Mouse (Mus musculus) lung, adult 18-20 months (tissue): Measurements from ENCODE around the gene Cldn15.
"Not testable (repeated sequence)": the region's sequence is repeated elsewhere in the genome, so short reads cannot be mapped to it uniquely, and the experiment has no call there.

Experiments used
- DNase-seq, 2 experiments: peaks; one replicate each; pipeline ENCODE4 v3.0.0; 2022; ENCODE audit warnings: mixed read lengths in 2 of 2

The Cldn15 gene

DNA sequence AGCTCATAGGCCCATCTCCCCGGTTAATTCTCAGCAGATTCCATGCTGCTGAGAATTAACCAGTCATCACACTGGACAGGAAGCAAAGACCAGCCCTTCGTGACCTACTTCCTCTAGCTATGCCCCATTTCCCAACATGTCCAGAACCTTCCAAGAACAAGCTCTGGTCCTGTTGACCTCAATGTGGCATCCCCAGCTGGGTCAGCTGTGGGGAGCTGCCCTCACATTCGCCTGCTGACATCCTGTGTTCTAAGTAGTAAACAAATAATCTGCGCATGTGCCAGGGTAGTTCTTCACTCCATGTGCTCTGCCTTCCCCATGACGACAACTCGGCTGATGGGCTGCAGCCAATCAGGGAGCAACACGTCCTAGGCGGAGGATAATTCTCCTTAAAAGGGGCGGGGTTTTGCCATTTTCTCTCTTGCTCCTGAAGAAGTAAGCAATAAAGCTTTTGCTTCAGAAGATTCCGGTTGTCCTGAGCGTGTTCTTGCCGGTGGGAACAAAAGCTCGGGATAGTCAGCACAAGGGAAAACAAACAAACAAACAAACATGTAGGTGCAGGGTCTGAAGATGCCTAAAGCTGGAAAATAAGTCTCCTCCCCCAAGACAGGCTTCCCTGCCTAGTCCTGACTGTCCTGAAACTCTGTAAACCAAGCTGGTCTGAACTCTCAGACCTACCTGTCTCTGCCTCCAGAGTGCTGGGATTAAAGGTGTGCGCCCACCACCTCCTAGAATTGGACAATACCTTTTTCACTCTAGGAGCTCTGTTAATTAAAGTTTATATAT lies 16.7 kb upstream of the Cldn15 start:
- not testable (repeated sequence) for DNase-seq

GRCm38 (mm10) chr5:136950521-136950920 lies 15.9 kb upstream of the Cldn15 start:
- no peak for DNase-seq

DNA sequence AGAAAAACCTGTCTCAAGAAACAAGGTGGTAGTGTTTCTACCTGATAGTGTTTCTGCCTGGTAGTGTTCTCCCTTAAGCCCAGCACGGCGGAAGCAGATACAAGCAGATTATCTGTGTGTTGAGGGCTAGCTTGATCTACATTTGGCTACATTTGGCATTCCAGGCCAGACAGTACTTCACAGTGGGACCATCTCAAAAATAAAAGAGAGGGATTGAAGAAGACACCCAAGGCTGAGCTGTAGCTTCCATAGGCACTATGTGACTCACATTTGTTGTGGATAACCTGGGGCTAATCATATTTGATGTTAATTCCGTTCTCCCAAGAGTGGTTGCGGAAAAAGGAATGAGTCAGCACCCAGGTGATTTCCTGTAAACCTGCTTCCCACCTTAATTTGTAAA lies 14.3 kb upstream of the Cldn15 start:
- DNase-seq = no peak

- DNase-seq = peak; percentile 97 to 99
Observed at GRCm38 (mm10) chr5:136953015-136953414, 13.4 kb upstream of the Cldn15 start, which contains the start of gene Fis1. TSS of gene Fis1 (plus strand) at chr5:136953275.

GRCm38 (mm10) chr5:136953440-136953951 lies 12.9 kb upstream of the Cldn15 start:
- DNase-seq = peak; percentile 65 to 70

- DNase-seq = no peak
Observed at GRCm38 (mm10) chr5:136955622-136956021, 10.8 kb upstream of the Cldn15 start.

DNA sequence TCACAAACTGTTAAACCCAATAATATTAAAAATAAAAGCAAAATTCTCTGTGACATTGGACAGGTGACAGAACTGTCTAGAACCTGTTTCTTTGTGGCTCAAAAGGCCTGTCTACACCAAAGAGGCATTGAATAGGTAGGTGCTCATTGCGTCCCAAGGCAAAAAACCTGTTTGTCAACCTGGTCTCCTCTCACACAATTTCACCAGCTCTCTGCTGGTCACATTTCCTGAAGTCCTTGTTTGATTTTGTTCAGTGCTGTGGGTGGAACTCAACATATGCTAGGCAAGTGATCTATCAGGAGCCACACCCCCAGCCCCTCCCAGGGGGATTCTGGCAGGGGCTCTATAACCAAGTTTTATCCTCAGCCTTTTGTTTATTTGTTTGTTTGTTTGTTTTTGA lies 9.2 kb upstream of the Cldn15 start:
- DNase-seq = peak; percentile 26 to 60

- peak in 1 of 2 experiments; percentile 60 for DNase-seq
Observed at GRCm38 (mm10) chr5:136958991-136959605, 7.3 kb upstream of the Cldn15 start.

- no peak for DNase-seq
Observed at GRCm38 (mm10) chr5:136960053-136960452, 6.4 kb upstream of the Cldn15 start.

- no peak for DNase-seq
Observed at GRCm38 (mm10) chr5:136961334-136961982, 5.0 kb upstream of the Cldn15 start.

GRCm38 (mm10) chr5:136961983-136962461 lies 4.4 kb upstream of the Cldn15 start:
- DNase-seq = peak; percentile 92

- peak; percentile 84 to 90 for DNase-seq
Observed at GRCm38 (mm10) chr5:136962501-136962900, 3.9 kb upstream of the Cldn15 start.

- DNase-seq = no peak
Observed at GRCm38 (mm10) chr5:136962966-136963540, 3.4 kb upstream of the Cldn15 start.

DNA sequence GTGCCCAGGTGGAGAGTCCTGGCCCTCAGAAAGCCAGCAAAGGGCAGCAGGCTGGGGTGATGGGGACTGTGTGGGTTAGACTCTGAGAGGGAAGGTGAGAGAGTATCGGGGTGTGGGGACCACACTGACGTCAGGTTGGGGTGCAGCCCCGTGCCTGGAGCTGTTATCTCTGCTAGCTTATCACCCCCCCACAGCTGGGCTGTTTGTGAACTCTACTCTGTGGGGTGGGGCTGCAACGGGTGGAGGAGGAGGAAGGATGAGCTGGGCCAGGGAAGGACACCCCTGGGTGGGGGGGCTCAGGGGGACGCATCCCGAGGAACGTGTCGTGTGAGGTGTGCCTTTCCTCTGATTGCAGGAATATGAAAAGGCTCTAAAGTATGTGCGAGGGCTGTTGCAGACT lies 1.2 kb upstream of the Cldn15 start:
- DNase-seq = no peak

DNA sequence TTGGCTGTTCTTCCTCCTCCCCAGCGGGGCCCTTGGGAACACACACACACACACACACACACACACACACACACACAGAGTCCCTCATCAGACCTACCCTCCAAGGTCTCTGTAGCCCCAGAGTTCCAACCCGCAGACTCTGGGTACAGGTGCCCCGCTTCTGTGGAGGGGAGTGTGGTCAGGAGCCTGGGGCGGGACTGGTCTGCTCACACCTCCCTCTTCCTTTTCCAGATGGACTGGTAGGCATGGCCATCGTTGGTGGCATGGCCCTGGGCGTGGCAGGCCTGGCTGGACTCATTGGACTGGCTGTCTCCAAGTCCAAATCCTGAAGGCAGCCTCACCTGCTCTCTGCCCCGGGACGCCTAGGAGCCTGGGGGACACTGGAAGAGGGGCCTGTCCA lies 730 bp upstream of the Cldn15 start:
- no peak for DNase-seq

- DNase-seq = no peak
Observed at GRCm38 (mm10) chr5:136966861-136967455, 542 bp downstream of the Cldn15 start.

DNA sequence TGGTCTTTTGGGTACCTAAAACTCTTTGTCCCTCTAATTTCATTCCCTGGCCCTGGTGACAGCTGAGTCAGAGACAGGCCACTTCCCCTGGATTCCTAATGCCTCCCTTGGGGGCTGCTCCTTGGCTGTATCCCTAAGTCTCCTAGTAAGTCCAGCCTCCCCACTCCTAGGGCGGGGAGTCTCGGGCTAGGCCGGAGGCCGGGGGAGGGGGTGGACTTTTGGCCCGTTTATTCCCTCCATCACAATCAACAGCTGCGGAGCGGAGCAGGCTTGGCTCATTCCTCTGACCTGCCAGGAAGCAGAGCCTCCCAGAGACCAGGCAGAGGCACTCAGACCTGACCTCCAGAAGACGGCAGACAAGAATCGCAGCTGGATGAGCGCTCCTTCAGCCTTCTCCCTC lies 1.2 kb downstream of the Cldn15 start:
- DNase-seq = peak; percentile 47 to 51

DNA sequence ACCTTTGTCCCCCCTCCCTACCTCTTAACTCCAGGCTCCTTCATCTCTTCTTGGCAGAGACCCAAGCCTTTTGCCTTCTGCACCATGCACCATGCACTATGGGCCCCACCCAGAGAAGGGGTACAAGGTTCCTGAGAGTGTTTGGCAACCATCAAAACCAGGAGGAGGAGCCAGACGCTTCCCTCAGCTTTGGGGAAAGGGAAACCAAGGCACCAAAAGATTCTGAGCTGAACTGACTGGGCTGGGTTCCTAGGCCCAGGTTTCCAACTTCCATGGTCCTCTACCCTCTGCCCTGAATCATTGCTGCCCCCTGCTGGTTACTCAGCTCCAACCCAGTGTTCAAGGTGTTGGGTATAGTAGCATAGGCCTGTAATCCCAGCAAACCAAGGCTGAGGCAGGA lies 4.3 kb downstream of the Cldn15 start:
- peak; percentile 74 to 84 for DNase-seq

- no peak for DNase-seq
Observed at GRCm38 (mm10) chr5:136973670-136974069, 7.3 kb downstream of the Cldn15 start.

DNA sequence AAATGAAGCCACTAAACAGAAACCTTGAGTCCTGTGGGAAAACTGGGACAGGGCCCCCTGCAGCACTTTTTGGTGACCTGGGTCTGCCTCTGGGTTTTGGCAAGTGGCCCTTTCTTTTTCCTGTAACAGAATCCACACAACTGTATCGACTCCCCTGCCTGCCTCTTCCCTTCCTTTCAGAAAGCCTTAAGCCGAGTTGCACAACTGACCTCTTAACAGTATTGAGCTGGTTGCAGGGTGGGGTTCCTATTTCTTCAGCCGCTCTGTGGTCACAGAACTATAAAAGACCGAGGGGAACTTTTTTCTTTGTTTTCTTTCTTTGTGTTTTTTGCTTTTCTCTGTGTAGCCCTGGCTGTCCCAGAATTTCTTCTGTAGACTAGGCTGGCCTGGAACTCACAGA lies 11.4 kb downstream of the Cldn15 start:
- peak in 1 of 2 experiments; percentile 54 for DNase-seq

DNA sequence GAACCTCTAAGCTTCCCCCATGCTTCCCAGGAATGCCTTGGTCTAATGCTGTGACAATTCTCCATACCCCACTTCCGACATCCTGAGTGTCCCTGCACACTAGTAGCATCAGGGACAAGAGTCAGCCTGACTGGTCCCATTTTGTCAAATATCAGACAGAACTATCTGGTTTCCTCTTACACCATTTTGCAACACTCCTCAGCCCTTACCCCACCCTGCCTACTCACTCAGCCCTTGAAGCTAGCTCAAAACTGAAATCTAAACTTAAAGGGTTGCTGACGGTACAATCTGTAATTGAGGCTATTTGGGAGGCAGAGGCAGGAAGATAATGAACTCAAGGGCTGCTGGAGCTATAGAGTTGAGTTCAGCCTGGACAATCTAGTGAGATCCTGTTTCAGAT lies 13.3 kb downstream of the Cldn15 start:
- no peak for DNase-seq

GRCm38 (mm10) chr5:136980974-136981373 lies 14.6 kb downstream of the Cldn15 start:
- DNase-seq = no peak
